Mouse (Mus musculus) frontal cortex, adult 2 months (tissue): ENCODE results near the gene Ryr1. TPM values are rescaled to one million over a fixed set of nuclear protein-coding genes. Genes with fewer than 3 reads are reported as not detected.

Source experiments
- polyA plus RNA-seq: library from polyadenylated mRNA; depleted of rRNA; stranded (reverse); fragments of >200 nt; gene quantifications from 2 replicates; pipeline ENCODE4 v1.2.3, GENCODE M21; 2012; rRNA removed

Gene Ryr1
- polyA plus RNA-seq, 1 experiment, result 12.2 TPM

Other genes starting within 250 kb of the Ryr1 start
- gene Capn12, start 243.8 kb downstream of the Ryr1 start, polyA plus RNA-seq, result 0.71 and 1.00 TPM in 2 replicates
- gene Actn4, start 162.8 kb downstream of the Ryr1 start, polyA plus RNA-seq, result 214 and 220 TPM in 2 replicates
- 311 and 352 TPM in 2 replicates for gene Eif3k, start 143.3 kb downstream of the Ryr1 start, polyA plus RNA-seq
- gene Map4k1, start 143.1 kb downstream of the Ryr1 start, polyA plus RNA-seq, result 3.1 and 3.8 TPM in 2 replicates
- 2.5 and 2.6 TPM in 2 replicates for gene Rasgrp4, start 9.7 kb upstream of the Ryr1 start, polyA plus RNA-seq
- 56.8 and 65.5 TPM in 2 replicates for gene Fam98c, start 31.1 kb upstream of the Ryr1 start, polyA plus RNA-seq
- gene Ggn, start 45.0 kb upstream of the Ryr1 start, polyA plus RNA-seq, result 0.65 and 0.78 TPM in 2 replicates
- gene Spred3, start 45.2 kb upstream of the Ryr1 start, polyA plus RNA-seq, result 35.5 and 38.0 TPM in 2 replicates
- 197 and 217 TPM in 2 replicates for gene Psmd8, start 55.5 kb upstream of the Ryr1 start, polyA plus RNA-seq
- gene Catsperg1, start 88.9 kb upstream of the Ryr1 start, polyA plus RNA-seq, result 4.9 and 6.2 TPM in 2 replicates
- gene Kcnk6, start 107.3 kb upstream of the Ryr1 start, polyA plus RNA-seq, result 2.5 TPM in 2 replicates
- 61.8 and 66.5 TPM in 2 replicates for gene Yif1b, start 113.2 kb upstream of the Ryr1 start, polyA plus RNA-seq
- 0.34 and 0.40 TPM in 2 replicates for gene 2200002D01Rik, start 123.3 kb upstream of the Ryr1 start, polyA plus RNA-seq
- gene Spint2, start 156.7 kb upstream of the Ryr1 start, polyA plus RNA-seq, result 20.3 and 21.4 TPM in 2 replicates
- 22.1 and 26.9 TPM in 2 replicates for gene Ppp1r14a, start 164.1 kb upstream of the Ryr1 start, polyA plus RNA-seq
- 90.5 and 91.9 TPM in 2 replicates for gene Dpf1, start 178.8 kb upstream of the Ryr1 start, polyA plus RNA-seq